Mouse (Mus musculus) intestine, embryonic 15.5 days (tissue): ENCODE measurements at regions not wholly inside any gene's neighbourhood (a gene's known extent, or its start where the extent isn't known, plus 50 kb on each side); places are given as distances from the start of the nearest gene placed in this dataset.
A peak's percentile ranks its signal among the peaks of the same experiment; 100 is the strongest.

Experiments used
- ATAC-seq: fragments of 200-750 bp; cut with Nextera tagmentation; 2 replicates; pipeline ENCODE4 v1.8.0; 2017; ENCODE audit warnings: moderate TSS enrichment, moderate library complexity
- H3K27ac ChIP-seq: fragments of 300-500 bp; sonication (generic); 2 replicates; pipeline ENCODE4 v1.5.1; 2015; ENCODE audit warnings: mild to moderate bottlenecking, inconsistent platforms
- H3K27me3 ChIP-seq: fragments of 300-500 bp; sonication (generic); replicated peaks from 2 replicates; pipeline ENCODE4 v1.6.1; 2015; ENCODE audit warnings: inconsistent platforms
- H3K36me3 ChIP-seq: fragments of 300-500 bp; sonication (generic); 2 replicates; pipeline ENCODE4 v1.6.1; 2015; ENCODE audit warnings: inconsistent platforms
- H3K4me1 ChIP-seq: fragments of 300-500 bp; sonication (generic); replicated peaks from 2 replicates; pipeline ENCODE4 v1.6.1; 2015; ENCODE audit warnings: inconsistent platforms
- H3K4me2 ChIP-seq: fragments of 300-500 bp; sonication (generic); replicated peaks from 2 replicates; pipeline ENCODE4 v1.6.1; 2015; ENCODE audit warnings: mild to moderate bottlenecking, inconsistent platforms
- H3K4me3 ChIP-seq: fragments of 300-500 bp; sonication (generic); replicated peaks from 2 replicates; pipeline ENCODE4 v1.5.1; 2015; ENCODE audit warnings: inconsistent platforms
- H3K9ac ChIP-seq: fragments of 300-500 bp; sonication (generic); 2 replicates; pipeline ENCODE4 v1.6.1; 2015; ENCODE audit warnings: inconsistent platforms
- H3K9me3 ChIP-seq: fragments of 300-500 bp; sonication (generic); 2 replicates; pipeline ENCODE4 v1.6.1; 2016; ENCODE audit warnings: inconsistent platforms
- WGBS: fragments of 180-500 bp; shearing (Covaris S2); methylation state at CpG from one replicate; pipeline ENCODE4 v1.1.7; 2015; 5-methylcytosine and 5-hydroxymethylcytosine counted together

GRCm38 (mm10) chr1:186425421-186425820 is 280.4 kb downstream of the Tgfb2 start:
- Histone ChIP-seq H3K27me3 (no peaks in the 10 kb centered on the region), H3K4me1 (no peaks in the 10 kb centered on the region), H3K9me3 (no peaks in the 10 kb centered on the region), H3K36me3 (no peaks in the 10 kb centered on the region), H3K4me2 (no peak overlapping the region), H3K9ac (no peak overlapping the region), H3K27ac (no peak overlapping the region), H3K4me3 (no peak overlapping the region)
- 71% methylated on average over 6 of the region's 6 CpGs for WGBS
- no peak for ATAC-seq

GRCm38 (mm10) chr1:186424084-186424483 is 281.7 kb downstream of the Tgfb2 start:
- WGBS = 80% methylated on average over 5 of the region's 5 CpGs
- Histone ChIP-seq H3K4me1 (no peaks in the 10 kb centered on the region), H3K9ac (no peak overlapping the region), H3K36me3 (no peaks in the 10 kb centered on the region), H3K9me3 (no peaks in the 10 kb centered on the region), H3K4me3 (no peak overlapping the region), H3K27ac (no peak overlapping the region), H3K27me3 (no peaks in the 10 kb centered on the region), H3K4me2 (no peak overlapping the region)
- no peak for ATAC-seq

- 68% methylated on average over 1 of the region's 1 CpGs for WGBS
- no peaks in the 10 kb centered on the region for H3K36me3 ChIP-seq
Observed at GRCm38 (mm10) chr1:186417101-186417500, 288.7 kb downstream of the Tgfb2 start.

GRCm38 (mm10) chr1:186415321-186415720 is 290.5 kb downstream of the Tgfb2 start:
- Histone ChIP-seq H3K9ac (no peak overlapping the region), H3K4me1 (0 out of 2 replicates have a peak, but pooled peaks cover 4% of the 10 kb centered on the region), H3K4me2 (no peak overlapping the region), H3K27me3 (no peaks in the 10 kb centered on the region), H3K27ac (no peak overlapping the region), H3K36me3 (no peaks in the 10 kb centered on the region), H3K9me3 (no peaks in the 10 kb centered on the region), H3K4me3 (no peak overlapping the region)
- no peak for ATAC-seq
- WGBS = 84% methylated on average over 4 of the region's 4 CpGs

More at GRCm38 (mm10) chr1:186417101-186417500, 288.7 kb downstream of the Tgfb2 start:
- Histone ChIP-seq H3K4me3 (no peak overlapping the region), H3K9me3 (no peaks in the 10 kb centered on the region), H3K4me1 (0 out of 2 replicates have a peak, but pooled peaks cover 4% of the 10 kb centered on the region), H3K4me2 (no peak overlapping the region), H3K9ac (no peak overlapping the region), H3K27me3 (no peaks in the 10 kb centered on the region), H3K27ac (no peak overlapping the region)
- no peak for ATAC-seq

GRCm38 (mm10) chr1:186413886-186414245 is 291.9 kb downstream of the Tgfb2 start:
- 76% methylated on average over 6 of the region's 6 CpGs for WGBS
- ATAC-seq = no peak
- Histone ChIP-seq H3K36me3 (no peaks in the 10 kb centered on the region), H3K27me3 (no peaks in the 10 kb centered on the region), H3K4me2 (0 out of 2 replicates have a peak overlapping the region, but pooled peaks have one; percentile 7), H3K9me3 (no peaks in the 10 kb centered on the region), H3K4me3 (no peak overlapping the region), H3K4me1 (0 out of 2 replicates have a peak, but pooled peaks cover 4% of the 10 kb centered on the region), H3K27ac (no peak overlapping the region), H3K9ac (no peak overlapping the region)

GRCm38 (mm10) chr1:186413064-186413885 is 292.5 kb downstream of the Tgfb2 start:
- 0 out of 2 replicates have a peak overlapping the region, but pooled peaks have one; percentile 14 for H3K27ac ChIP-seq
- H3K4me2 ChIP-seq = peak overlapping the region; percentile 7; the same call in 1 of the 2 replicates
- no peak overlapping the region for H3K4me3 ChIP-seq
- 51% methylated on average over 21 of the region's 21 CpGs for WGBS
- H3K9ac ChIP-seq = no peak overlapping the region
- no peaks in the 10 kb centered on the region for H3K36me3 ChIP-seq
- H3K4me1 ChIP-seq = 0 out of 2 replicates have a peak, but pooled peaks cover 4% of the 10 kb centered on the region
- peak; percentile 62; the same call in 1 of the 2 replicates for ATAC-seq
- H3K9me3 ChIP-seq = no peaks in the 10 kb centered on the region
- no peaks in the 10 kb centered on the region for H3K27me3 ChIP-seq

GRCm38 (mm10) chr1:186412296-186412695 is 293.5 kb downstream of the Tgfb2 start:
- Histone ChIP-seq H3K4me1 (0 out of 2 replicates have a peak, but pooled peaks cover 4% of the 10 kb centered on the region), H3K27ac (no peak overlapping the region), H3K27me3 (no peaks in the 10 kb centered on the region), H3K9ac (no peak overlapping the region), H3K9me3 (no peaks in the 10 kb centered on the region), H3K4me2 (no peak overlapping the region), H3K4me3 (no peak overlapping the region), H3K36me3 (no peaks in the 10 kb centered on the region)
- no peak for ATAC-seq
- 87% methylated on average over 2 of the region's 2 CpGs for WGBS

GRCm38 (mm10) chr1:186408986-186409441 is 291.9 kb upstream of the Lyplal1 start:
- no peak overlapping the region for H3K9ac ChIP-seq
- ATAC-seq = no peak
- 0 out of 2 replicates have a peak, but pooled peaks cover 2% of the 10 kb centered on the region for H3K4me1 ChIP-seq
- no peaks in the 10 kb centered on the region for H3K9me3 ChIP-seq
- H3K36me3 ChIP-seq = no peaks in the 10 kb centered on the region
- H3K27me3 ChIP-seq = no peaks in the 10 kb centered on the region
- 52% methylated on average over 10 of the region's 10 CpGs for WGBS
- no peak overlapping the region for H3K4me3 ChIP-seq
- no peak overlapping the region for H3K27ac ChIP-seq
- no peak overlapping the region for H3K4me2 ChIP-seq

GRCm38 (mm10) chr1:186407656-186408055 is 290.5 kb upstream of the Lyplal1 start:
- no peaks in the 10 kb centered on the region for H3K9me3 ChIP-seq
- no peak overlapping the region for H3K9ac ChIP-seq
- no peak overlapping the region for H3K4me2 ChIP-seq
- 80% methylated on average over 8 of the region's 8 CpGs for WGBS
- no peaks in the 10 kb centered on the region for H3K4me1 ChIP-seq
- H3K27me3 ChIP-seq = no peaks in the 10 kb centered on the region
- H3K4me3 ChIP-seq = no peak overlapping the region
- H3K36me3 ChIP-seq = no peaks in the 10 kb centered on the region
- no peak for ATAC-seq
- no peak overlapping the region for H3K27ac ChIP-seq

GRCm38 (mm10) chr1:186405693-186406092 is 288.6 kb upstream of the Lyplal1 start:
- 62% methylated on average over 5 of the region's 5 CpGs for WGBS
- H3K36me3 ChIP-seq = no peaks in the 10 kb centered on the region
- H3K4me1 ChIP-seq = no peaks in the 10 kb centered on the region
- no peak for ATAC-seq
- H3K4me2 ChIP-seq = no peak overlapping the region
- H3K27ac ChIP-seq = no peak overlapping the region
- H3K27me3 ChIP-seq = no peaks in the 10 kb centered on the region
- H3K9me3 ChIP-seq = no peaks in the 10 kb centered on the region
- H3K4me3 ChIP-seq = no peak overlapping the region
- H3K9ac ChIP-seq = no peak overlapping the region

- Histone ChIP-seq H3K4me2 (no peak overlapping the region), H3K36me3 (no peaks in the 10 kb centered on the region), H3K9ac (no peak overlapping the region), H3K27me3 (no peaks in the 10 kb centered on the region), H3K4me1 (peaks cover 3% of the 10 kb centered on the region; the same call in 1 of the 2 replicates), H3K27ac (no peak overlapping the region), H3K4me3 (no peak overlapping the region), H3K9me3 (no peaks in the 10 kb centered on the region)
- 13% methylated on average over 8 of the region's 8 CpGs for WGBS
- ATAC-seq = peak; percentile 49; the same call in 1 of the 2 replicates
Observed at GRCm38 (mm10) chr1:186399762-186400161, 282.7 kb upstream of the Lyplal1 start.

- Histone ChIP-seq H3K27me3 (no peaks in the 10 kb centered on the region), H3K9me3 (no peaks in the 10 kb centered on the region), H3K27ac (no peak overlapping the region), H3K4me1 (no peaks in the 10 kb centered on the region), H3K9ac (no peak overlapping the region), H3K36me3 (no peaks in the 10 kb centered on the region), H3K4me2 (no peak overlapping the region), H3K4me3 (no peak overlapping the region)
- ATAC-seq = no peak
- 57% methylated on average over 5 of the region's 5 CpGs for WGBS
Observed at GRCm38 (mm10) chr1:186393005-186393404, 275.9 kb upstream of the Lyplal1 start.

GRCm38 (mm10) chr1:186384440-186384839 is 267.3 kb upstream of the Lyplal1 start:
- Histone ChIP-seq H3K9me3 (no peaks in the 10 kb centered on the region), H3K36me3 (no peaks in the 10 kb centered on the region), H3K4me1 (no peaks in the 10 kb centered on the region), H3K4me3 (no peak overlapping the region), H3K9ac (no peak overlapping the region), H3K4me2 (no peak overlapping the region), H3K27me3 (no peaks in the 10 kb centered on the region), H3K27ac (no peak overlapping the region)
- WGBS = 76% methylated on average over 4 of the region's 4 CpGs
- no peak for ATAC-seq
